Mouse (Mus musculus): ENCODE results near the gene Mfsd4b3. TPM values are rescaled to one million over a fixed set of nuclear protein-coding genes. Genes with fewer than 3 reads are reported as not detected.
"Not testable (repeated sequence)": the region's sequence is repeated elsewhere in the genome, so short reads cannot be mapped to it uniquely, and the experiment has no call there.

Mfsd4b3 gene
- 1 to 10 TPM; 3.9 to 9.7 TPM for total RNA-seq (2021)
- polyA plus RNA-seq (2012; rRNA removed): 2.0 and 2.9 TPM in 2 replicates
- long read RNA-seq, partial matches to known transcripts: 0 of 3 reads
- long read RNA-seq, other reads (novel, unspliced or antisense): 1 of 3 reads

DNA sequence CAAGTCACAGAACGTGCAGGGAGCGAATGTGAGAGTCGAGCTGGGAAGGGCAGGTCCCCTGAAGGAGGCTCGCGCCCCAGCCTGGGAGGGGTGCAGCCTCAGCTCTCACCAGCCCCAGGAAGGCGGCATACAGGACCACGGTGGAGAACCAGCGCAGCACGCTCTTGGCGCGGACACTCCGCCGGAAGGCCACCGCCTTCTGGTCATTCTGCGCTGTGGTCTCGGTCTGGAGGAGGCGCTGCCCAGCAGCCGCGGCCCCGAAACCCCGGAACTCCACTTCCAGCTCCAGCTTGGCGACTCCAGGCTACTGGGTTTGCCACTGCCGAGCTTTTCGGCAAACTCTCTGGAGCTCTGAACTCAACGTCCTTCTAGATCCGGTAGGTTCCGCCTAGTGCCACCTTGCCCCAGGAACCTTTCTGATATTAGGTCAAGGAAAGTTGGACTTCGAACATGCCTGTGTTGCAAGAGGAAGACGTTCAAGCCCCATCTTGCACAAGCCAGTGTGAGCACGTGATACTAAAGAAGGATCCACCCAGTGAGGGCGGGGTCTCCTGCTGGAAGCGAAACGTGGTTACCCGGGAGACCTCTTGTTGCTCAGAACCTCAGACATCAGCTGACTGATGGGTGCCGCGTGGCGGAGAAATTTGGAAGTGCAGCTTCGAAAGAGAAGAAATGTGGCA lies at the start of gene Mfsd4b3:
Gene Mfsd4b3 (minus strand): TSS at position 393 of the 680 bp plus-strand sequence.
- peak; percentile 97 for DNase-seq

DNA sequence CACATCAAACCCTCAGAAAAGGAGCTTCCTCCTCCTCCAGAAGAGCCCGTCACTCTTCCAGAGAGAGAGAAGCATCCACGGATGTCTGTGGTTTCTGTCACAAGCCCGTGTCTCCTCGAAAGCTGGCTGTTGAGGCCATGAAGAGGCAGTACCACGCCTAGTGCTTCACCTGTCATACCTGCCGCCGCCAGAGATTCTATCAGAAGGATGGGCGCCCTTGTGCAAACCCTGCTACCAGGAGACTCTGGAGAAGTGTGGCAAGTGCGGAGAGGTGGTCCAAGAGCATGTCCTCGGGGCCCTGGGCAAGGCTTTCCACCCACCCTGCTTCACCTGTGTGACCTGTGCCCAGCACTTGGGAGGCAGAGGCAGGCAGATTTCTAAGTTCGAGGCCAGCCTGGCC lies 49.6 kb upstream of the Mfsd4b3 start:
- DNase-seq: no peak

DNA sequence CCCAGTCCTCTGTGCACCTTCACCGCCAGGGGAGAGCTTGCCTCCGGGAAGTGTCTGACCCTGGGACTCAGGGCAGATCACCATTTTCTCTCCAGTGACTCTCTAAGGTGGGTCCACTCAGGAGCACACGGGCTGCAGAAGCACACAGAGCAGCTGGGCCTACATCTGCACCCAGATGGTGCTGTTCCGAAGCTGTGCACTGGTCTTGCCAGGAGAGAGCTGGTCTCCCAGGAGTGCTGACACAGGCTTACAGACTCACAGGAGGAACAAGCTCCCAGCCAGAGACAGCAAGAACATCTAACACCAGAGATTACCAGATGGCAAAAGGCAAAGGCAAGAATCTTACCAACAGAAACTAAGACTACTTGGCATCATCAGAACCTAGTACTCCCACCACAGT lies 48.9 kb upstream of the Mfsd4b3 start:
- not testable (repeated sequence) for DNase-seq

DNA sequence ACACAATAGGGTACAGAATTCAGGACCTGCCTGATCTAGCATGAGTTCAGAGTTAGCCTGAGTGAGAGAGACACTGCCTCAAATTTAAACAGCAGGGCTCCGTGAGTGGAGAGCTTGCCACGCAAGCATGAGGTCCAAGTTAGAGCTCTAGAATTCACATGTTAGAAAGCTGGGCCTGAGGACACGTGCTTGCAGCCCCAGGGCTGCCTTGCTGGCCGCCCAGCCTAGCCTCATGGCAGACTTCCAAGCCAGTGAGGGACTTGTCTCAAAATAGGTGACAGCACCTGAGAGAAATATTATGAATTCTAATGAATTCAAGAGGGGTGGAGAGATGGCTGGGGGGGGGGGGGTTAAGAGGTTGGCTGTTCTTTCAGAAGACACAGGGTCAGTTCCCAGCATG lies 48.0 kb upstream of the Mfsd4b3 start:
- no peak for DNase-seq

DNA sequence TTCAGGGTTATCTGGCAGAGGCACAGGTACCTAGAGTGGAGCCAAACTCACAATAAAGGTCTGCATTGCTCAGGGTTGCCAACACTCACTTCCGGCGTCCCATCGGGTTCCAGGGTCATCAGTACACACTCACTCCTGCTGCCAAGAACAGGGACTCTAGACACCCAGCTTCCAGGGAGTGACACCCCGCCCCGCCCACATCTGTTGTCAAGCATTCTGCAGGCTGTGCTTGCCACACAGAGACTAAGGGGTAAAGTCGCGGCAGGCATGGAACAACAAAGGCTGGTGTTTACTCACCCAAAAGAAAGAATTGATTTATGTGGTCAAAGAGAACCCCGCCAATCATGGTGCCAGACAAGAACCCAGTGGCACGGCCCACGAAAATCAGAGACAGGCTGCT lies 47.0 kb upstream of the Mfsd4b3 start:
- DNase-seq: peak; percentile 21

DNA sequence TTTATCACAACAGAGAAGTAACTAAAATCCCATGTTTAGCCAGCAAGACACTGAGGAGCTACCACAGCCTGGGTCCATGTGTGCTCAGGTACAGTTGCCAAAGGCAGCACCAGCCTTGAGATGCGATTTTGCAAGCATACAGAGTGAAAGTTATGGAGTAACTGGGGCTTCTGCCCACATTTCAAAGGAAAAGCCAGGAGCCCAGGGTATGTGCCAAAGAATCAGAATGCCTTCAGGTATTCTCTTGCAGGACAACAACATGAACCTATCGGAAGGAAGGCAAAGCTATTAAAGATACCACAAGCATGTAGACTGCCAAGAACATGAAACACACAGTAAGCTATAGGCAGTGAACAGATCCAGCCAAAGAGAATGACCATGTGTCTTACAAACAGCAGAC lies 40.8 kb upstream of the Mfsd4b3 start:
- DNase-seq: no peak

DNA sequence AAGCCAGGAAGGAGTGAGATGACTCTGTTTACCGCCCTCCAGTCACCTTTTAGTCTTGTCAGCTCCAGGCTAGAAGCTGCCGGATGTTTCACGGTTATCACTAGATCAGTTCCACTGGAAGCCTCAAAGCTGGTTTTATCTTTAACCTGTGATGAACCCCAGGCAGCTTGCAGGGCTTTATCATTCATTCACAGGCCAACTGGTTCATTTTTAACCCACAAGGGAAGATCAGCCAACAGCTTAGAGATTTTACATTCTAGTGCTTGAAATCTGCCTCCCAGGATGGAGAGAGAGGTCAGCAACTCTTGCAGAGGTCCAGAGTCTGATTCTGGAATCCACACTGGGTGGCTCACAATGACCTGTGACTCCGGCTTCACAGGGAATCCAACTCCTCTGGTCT lies 31.2 kb upstream of the Mfsd4b3 start:
- DNase-seq: no peak

DNA sequence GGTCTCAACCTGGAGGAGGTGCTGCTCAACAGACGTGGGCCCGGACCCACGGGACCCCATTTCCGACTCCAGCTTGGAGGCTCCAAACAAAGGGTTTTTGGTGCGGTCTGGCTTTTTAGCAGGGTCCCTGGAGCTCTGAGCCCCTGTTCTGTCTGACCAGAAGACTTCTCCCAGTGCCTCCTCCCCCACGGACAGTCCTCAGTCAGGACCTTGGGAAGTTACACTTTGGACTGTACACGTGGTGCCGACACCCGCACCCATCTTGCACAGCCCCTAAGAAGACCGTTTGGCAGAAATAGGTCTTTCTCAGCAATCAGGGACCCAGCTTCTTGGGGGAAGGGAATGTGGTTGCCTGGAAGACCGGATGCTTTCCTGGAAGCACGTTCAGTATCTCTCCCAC lies 26.5 kb upstream of the Mfsd4b3 start, which contains the start of gene Mfsd4b5:
Gene Mfsd4b5 (minus strand): TSS at position 181 of the 400 bp plus-strand sequence.
- DNase-seq: no peak

DNA sequence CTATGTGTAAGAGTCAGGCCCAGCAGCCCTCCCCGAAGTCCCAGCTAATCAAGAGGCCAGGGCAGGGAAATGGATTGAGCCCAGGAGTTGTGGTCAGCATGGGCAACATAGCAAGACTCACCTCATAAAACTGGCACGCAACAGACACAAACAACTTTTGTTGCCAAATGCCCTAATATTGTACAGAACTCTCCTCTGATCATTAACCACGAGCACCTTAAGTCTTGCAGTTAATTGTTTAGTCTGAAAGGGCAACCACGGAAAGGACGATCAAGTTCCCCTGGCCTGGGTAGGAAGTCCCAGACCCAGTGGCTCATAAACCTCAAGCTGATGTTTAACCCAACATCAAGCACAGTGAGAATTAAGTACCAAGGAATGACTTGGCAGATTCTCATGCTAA lies 22.7 kb upstream of the Mfsd4b3 start:
- no peak for DNase-seq

DNA sequence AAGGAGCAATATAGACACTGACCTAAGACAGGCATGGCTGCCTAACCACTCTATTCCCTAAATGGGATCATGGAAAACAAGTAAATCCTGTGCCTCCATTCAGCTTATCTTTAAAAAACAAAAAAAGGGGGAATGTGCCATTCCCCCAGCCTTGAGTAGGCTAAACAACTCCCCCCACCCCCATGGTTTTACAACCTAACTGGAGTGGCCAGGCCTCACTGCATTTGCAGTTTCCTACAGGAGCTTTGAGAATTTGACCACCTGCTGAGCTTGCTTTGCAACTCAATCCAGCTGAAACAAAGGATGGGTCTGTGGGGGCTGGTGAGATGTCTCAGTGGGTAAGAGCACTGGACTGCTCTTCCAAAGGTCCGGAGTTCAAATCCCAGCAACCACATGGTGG lies 18.3 kb upstream of the Mfsd4b3 start:
- DNase-seq: no peak

DNA sequence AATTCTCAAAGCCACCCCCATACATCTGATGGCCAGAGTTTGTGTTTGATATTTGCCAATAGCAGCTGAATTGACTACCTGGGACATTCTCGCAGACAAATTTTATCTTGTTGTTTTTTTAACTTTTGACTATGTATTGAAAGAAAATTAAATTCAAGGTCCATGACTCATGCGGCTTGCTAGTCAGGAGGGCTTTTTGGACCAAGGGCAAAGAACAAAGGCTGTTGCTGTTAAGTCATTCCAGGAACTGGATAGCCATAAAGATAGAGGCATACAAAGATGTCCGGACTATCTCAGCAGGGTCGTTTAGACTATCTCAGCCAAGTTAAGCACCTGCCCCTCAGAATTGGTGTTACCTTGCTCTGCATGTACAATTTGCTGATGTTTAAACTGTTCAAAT lies 17.4 kb upstream of the Mfsd4b3 start:
- no peak for DNase-seq

DNA sequence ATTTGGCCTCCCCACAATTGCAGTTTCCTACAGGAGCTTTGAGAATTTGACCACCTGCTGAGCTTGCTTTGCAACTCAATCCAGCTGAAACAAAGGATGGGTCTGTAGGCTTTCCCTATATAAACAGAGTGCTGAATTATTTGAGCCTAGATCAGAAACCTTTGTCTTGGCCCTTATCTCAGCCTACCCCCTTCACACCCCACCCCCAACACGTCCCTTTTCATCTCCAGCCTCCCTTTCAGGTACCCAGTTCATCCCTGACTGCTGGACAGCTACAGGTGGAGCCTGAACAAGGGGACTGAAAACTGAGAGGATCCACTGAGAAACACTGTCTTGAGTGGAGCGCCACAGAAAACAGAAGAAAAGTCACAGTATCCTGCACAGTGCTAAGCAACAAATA lies 15.8 kb upstream of the Mfsd4b3 start:
- no peak for DNase-seq

DNA sequence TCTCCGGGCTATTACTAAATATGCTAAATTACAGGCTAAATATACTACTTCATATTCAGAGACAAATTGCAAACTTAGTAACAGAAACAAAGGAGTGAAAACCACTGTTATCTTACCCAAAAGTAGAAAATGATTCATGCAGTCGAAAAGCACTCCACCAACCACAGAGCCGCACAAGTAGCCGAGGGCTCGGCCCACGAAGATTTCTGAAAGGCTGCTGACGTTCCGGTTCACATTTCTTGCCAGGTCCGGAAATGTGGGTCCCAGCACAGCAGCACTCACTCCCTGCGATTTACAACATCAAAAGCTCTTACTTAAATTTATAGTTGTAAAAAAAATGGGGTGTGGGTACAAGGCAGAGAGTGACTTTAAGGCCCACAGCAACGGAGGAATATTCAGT lies 15.0 kb upstream of the Mfsd4b3 start:
- DNase-seq: no peak

DNA sequence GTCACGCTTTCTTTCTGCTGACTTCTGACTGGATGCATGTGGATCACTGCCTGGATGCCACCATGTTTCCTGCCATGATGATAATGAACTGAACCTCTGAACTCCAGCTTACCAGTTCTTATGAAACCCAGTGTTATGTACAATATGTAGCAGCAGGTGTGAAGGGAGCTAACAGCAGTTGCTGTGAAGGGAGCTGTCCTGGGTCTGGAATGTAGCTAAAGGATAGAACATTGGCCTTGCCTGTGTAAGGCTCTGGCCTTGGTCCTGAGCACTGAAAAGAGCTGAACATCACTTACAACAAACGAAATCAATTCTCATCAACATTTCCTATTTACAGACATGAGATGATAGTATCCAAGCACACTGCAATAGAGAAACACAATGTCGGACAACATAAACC lies 7.6 kb upstream of the Mfsd4b3 start:
- no peak for DNase-seq

DNA sequence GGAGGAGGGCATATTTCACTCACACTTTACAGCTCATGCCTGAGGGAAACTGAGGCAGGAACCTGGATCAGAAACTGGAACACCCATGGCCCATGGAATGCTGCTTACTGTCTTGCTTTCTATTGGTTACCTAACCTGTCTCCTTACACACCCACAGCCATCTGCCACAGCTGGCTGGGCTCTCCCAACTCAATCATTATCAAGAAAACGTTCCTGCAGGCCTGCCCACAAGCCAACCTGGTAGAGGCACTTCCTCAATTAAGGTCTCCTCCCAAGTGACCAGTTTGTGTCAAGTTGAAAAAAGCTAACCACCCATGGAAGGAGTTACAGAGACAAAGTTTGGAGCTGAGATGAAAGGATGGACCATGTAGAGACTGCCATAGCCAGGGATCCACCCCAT lies 2.0 kb upstream of the Mfsd4b3 start:
- DNase-seq: no peak

DNA sequence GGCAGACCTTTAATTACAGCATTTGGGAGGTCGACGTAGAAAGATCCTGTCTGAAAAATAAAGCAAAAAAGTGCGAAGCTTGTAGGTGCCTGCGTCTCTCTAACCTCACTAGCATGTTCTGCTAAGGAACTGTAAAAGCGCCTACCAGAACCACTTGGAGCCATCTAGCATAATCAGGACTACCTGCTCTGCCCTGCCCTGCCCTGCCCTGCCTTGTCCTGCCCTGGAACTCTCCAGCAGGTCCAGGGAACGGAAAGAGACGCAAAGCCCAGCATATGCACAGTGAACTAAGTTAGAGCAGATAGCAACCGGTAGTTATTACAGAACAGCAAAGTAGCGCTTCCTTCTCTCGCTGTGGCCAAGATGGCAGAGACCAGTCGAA lies 479 bp upstream of the Mfsd4b3 start:
- no peak for DNase-seq

DNA sequence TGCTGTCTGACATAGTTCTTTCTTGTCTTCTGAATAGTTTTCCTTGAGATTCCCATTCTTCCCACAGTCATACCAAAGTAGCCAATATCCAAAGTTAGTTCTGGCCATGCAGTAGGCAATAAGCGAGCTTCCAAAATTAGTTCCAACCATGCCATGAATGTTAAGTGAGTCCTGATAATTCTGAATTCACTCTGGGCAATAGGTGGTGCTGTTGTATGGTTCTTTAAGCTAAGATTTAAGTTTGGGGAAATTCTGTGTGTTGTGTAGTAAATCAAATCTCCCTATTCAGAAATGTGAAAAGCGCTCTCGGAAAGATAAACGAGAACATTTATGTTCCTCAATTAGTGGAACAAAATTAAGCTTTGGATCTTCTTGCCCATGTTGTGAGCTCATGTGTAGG lies 1.7 kb downstream of the Mfsd4b3 start:
- no peak for DNase-seq

DNA sequence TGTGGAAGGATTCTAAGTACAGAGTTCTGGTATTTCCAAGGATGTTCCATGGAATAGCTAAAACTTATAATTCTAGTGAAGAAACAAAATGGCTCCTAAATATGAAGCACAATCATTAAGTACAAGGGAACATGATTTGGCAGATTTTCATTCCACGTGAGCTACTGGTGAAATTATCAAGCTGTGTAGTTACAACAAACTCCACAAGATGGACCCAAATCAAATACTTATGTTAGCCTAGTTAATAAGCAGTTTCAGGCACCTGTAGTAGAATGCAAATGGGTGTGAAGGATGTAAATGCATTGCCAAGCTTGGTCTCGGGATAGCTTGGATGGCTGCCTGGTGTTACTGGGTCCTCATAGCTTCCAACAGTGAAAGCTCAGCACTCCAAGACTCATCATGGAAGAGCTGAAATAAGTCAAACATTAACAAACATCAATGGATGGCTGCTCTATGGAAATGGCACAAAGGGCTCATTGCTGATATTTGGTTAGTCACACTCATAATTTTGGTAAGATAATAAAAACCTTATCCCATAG lies 3.5 kb downstream of the Mfsd4b3 start:
- DNase-seq: no peak

DNA sequence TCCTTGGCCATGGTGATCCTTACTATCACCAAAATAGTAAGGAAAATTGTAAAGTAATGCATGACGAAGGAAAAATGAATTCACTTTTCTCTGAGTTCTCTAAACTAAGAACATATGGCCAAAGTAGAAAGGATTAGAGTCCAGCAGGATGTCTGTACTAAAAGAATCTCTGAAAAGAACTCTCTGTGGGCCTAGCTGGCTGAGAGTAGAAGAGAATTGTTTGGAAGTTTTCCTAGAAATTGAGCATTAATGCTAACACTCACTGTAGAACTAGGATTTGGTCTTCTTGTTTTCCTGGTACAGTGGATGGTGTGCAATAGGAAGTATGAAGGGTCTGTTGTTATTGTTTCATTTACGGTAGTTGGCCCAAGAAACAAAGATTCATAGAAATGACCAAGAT lies 4.8 kb downstream of the Mfsd4b3 start:
- no peak for DNase-seq

DNA sequence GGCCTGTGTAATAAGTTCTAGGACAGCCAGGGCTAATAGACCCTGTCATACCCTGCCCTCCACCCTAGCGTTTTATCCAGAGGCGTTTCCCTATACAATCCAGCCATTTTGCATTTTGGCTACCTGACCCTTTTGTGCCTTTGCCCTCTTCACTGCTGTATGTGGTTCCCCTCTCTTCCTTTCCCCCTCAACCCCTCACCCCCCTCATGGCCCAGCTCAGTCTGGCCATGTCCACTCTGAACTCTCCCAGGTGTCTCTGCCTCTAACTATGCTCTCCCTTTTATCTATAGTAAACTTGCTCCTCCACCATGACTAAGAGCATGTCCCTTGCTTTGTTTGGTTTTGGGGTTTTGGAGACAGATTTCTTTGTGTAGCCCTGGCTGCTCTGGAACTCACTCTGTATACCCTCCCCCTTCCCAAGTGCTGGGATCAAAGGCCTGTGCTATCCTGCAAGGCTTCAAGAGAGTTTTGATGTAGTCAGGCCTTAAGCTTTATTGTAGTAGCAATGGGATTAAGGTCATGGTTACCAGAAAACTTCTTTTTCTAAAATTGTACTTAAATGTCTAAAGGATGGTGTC lies 10.5 kb downstream of the Mfsd4b3 start:
- DNase-seq: no peak

DNA sequence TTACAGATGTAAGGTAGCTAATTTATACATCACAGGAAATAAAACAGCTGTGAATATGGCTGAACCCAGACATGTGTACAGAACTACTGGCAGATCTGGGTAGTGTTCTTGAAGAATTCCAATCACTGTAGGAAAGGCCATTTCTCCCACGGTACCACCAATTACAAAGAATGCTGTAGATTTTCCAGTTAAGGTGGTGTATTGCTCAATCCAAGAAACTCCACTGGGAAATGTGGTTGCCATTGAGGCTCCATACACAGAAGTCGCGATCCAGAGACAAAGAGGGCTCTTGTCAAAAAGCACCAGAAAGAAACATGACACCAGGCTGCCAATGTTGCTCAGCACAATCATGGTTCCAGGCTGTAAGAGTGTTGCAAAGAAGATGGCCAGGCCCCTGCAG lies 12.8 kb downstream of the Mfsd4b3 start:
- DNase-seq: not testable (repeated sequence)

DNA sequence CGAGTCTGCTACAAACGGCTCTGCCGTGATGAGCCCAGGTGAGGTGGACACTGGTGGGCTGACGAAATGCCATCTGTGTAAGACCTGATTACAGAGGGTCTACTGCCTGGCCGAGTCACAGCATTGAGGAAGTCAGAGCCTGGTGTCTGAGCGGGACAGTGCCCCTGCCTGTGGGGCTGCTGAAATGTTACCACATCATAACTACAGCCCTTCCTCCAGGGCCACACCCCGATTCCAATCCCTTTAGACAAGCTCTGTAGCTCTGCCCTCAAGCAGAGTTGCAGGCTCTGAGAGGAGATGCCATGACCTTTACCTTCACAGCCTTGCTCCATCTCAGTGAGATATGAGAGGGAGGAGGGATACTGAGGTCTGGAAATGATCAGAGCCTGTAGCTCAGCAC lies 23.4 kb downstream of the Mfsd4b3 start:
- no peak for DNase-seq

DNA sequence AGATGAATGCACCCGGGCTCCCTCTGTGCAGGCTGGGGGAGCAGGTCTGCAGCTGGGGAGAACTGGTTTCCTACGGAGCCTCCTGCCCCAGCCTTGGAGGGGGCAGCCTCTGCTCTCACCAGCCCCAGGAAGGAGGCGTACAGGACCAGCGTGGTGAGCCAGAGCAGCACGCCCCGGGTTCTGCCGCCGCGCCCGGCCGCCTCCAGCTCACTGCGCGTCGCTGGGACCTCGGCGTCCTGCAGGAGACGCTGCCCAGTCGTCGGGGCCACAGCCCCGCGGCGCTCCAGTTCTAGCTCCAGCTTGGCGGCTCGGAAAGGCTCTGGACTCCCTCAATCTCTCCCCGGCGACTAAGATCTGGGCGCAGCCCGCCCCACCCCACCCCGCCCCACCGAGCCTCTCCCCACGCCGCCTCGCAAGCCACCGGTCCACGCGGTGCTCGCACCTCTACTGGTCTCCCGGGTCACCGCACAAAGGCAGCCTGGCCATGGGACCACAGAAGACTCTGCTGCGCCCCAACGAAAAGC lies 33.3 kb downstream of the Mfsd4b3 start, which contains the start of gene Mfsd4b2:
Gene Mfsd4b2 (minus strand): TSS at position 308 of the 524 bp plus-strand sequence.
- DNase-seq: peak; percentile 37

Measured in adrenal gland, adult 2 months (tissue).